Mouse (Mus musculus): ENCODE data around the gene Tdrkh.

The Tdrkh gene

DNA sequence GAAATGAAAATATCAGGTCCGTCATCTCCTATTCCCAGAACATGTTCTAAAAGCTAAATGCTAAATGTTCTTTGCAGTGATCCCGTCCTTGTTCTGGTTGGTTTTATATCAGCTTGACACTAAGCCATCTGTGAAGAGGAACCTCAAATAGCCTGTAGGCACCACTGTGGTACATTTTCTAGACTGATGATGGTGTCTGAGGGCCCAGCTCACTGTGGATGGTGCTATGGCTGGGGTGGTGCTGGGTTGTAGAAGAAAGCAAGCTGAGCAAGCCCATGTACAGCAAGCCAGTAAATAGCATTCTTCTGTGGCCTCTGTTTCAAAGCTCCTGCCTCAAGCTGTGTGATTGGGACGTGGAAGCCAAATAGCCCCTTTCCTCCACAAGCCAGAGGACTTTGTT, 44.0 kb downstream of the Tdrkh start:
- DNase-seq (ENCODE audit: low read depth, low spot score): no peak

DNA sequence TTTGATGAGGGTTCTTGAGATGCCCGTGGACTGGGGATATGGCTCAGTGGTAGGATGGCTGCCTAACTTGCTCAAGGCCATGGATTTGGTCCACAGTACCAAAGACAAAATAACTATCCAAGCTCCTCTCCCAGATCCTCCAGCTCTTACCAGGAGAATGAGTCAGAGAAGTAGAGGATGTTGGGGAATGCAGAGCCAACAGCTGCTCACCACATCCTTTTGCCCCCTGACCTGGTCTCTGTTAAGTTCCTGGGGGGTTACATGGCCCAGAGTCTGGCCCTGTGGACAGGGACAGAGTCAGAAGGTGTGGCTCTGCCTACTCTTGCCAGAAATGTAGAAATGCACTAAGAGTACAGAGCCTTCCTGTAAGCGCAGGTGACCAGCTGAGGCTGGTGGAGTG, 46.8 kb downstream of the Tdrkh start:
- no peak for DNase-seq (ENCODE audit: low read depth, low spot score)

DNA sequence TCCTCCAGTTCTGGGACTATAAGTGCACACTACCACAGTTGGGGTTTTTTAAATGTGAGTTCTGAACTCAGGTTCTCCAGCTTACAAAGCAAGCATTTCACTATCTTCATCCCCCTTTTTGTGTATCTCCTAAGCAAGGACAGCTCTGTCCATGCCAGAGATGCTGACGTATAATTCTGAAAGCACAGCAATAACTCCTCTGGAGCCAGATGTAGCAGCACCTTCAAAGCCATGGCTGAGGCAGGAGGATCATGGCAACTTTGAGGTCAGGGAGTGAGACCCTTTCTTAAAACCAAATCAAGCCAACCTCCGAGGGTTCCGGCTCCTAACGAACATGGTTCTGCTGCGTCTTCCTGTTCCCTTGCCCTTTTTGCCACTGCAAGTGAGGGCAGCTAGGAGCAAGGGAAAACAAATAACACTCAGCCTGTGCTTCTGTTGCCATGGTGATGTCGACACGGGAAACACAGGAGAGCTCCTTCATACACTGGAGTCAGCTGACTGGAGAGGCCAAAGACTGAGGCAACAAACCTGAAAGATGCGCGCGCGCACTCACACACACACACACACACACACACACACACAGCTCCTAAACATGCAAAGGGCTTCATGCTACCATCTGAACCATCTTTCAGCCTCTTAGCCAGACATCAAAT, 51.0 kb downstream of the Tdrkh start:
- no peak for DNase-seq (ENCODE audit: low read depth, low spot score)

DNA sequence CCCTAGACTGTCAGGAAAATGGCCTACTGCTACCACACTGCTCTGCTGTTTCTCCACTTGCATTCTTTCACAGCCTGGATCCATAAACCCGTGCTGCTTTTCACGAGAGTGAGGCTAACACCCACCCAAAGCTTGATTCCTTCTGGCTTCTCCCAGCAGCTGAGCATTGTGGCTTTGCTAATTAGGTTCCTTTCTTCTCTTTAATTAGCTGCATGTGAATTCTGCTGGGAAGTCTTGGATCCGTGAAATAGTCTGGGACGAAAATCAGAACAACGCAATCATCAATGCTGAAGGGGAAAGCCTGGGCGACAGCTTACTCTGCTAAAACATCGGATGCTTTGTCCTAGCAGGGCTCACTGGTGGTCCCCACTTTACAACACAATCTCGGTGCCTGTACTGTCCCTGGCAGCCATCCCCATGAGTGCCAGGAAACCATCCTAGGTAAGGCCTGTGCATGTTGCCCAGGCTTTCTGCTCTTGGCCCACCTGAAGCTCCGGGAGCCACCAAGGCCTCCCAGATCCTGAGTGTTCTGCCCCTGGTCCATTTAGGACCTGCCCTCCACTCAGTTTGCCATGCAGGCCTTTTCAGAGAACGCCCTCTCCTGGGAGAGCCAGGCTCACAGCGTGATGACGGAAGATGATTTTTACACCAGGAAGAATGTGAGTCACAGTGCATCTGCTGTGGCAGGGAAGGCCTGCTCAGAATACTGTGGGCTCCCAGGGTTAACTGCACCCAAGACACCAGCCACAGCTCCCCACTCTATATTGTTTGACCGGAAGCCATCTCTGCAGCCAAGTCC, 52.8 kb downstream of the Tdrkh start:
- DNase-seq (ENCODE audit: low read depth, low spot score): no peak

DNA sequence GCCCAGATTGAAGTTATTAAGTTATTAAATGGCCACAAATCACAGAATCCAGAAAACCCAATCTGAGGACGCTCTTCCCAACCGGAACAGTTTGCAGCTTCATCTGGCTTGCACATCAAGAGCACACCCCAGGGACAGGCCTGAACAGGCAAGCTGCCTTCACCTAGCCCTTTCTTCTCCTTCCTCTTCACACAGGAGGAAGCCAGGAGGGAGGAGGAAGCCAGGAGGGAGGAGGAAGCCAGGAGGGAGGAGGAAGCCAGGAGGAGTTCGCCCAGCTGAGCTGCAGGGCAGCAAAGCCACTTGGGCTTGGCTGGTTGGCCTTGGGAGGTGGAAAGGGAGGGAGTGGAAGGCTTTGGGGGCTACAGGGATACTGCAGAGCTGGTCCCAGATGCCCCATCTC, 55.9 kb downstream of the Tdrkh start:
- DNase-seq (ENCODE audit: low read depth, low spot score): no peak

DNA sequence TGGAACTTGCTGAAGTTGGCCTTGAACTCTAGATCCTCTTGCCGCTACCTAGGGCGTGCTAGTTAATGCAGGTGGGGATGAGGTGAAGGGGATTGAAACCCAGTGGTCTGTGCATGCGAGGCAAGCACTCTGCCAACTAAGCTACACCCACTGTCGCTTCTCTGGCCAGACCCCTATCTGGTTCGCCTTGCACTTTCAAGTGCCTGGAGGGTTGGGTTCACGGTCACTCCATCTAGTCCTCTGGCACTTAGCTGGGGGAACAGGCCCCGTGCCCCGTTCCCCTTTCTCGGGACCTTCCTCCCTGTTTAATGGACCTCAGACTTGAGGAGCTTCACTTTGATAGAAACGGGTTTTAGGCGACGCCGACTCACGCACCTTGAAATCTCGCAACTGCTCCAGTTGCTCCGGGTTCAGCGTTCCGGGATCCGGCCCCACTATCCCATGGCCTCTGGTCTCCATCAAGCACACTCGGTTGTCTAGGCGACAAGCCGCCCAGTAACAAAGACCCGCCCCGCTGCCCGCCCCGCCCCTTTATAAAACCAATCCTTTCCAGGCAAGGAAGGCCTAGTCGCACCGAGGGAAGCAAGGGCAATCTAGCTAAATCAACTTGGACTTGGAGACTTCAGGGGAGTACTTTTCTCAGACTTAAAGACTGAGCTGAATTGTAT, 59.5 kb downstream of the Tdrkh start:
- DNase-seq (ENCODE audit: low read depth, low spot score): no peak

DNA sequence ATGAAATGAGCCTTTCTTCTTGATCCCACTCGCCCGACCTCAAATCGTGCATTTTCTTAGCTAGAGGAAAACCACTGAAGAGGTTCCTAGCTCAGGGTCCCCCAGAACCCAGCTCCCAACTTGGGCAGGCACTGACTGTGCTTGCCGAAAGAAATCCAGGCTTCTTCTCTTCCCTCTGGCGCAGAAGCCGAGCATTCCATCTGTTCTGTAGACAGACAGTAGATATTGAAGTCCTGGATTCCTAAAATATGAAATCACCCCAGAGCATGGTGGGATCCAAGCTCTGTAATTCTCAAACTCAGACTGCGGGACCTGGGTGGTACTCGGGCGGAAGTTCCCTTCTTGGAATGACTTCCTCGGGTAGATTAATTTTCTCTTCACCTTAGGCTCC, 60.0 kb downstream of the Tdrkh start:
- no peak for DNase-seq (ENCODE audit: low read depth, low spot score)

DNA sequence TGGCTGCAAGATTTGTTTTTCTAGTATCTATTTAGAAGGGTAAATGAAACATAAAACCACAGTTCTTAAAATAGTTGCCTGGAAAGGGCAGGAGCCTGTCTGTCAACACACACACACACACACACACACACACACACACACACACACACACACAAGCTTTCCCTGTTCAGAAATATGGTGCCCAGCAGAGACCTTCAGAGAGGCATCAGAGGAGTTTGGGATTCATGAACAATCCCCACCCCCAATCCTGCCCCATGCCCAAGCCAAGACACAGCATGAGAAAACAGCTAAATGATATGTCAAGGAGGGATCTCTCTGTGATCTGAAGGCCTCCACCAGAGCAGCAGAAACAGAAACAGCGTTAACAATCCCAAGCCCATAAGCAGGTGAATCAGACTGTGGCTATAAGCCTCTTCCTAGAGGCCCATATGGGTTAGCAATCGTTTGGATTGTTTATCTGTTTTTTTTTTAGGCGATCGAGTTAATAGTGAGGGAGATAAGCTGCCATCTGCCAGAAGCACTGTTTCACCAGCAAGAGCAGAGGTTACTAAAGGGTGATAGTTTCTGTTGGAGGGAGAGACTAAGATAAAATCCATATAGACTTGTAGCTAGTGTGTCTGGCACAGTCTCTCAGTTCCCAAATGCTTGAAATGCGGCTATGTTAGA, 60.6 kb downstream of the Tdrkh start:
- DNase-seq (ENCODE audit: low read depth, low spot score): no peak

DNA sequence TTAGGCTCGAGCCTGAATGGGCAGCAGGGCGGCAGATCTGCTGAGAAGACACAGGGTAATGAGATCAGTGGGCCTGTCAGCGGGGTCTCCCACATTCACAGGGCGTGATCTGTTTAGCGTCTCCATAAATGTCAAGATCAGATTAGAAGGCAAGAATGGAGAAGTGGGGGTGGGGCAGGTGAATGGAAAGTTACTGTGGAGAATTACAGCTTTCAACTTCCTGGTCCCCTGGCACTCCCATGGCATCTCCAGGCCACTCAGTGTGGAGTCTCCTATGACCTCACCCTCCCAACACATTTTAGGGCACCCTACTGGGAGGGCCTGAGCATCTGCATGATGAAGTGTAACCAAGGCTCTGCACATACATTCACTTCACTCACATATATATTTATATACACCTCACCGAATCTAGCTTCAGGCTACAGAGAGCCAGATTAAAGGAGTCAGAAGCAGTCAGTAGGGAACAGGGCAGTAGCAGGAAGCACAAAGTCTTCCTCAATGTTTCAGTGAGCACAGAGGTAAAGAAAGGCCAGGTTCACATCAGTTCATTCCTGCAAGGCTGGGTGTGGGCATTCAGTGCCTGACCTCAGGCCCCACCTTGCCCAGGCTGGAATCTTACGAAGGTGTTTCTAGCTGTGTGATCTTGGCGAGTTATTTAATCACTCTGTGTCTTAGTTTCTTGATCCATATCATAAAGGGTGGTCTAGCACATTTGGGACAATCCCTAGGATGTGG, 63.4 kb downstream of the Tdrkh start:
- no peak for DNase-seq (ENCODE audit: low read depth, low spot score)

DNA sequence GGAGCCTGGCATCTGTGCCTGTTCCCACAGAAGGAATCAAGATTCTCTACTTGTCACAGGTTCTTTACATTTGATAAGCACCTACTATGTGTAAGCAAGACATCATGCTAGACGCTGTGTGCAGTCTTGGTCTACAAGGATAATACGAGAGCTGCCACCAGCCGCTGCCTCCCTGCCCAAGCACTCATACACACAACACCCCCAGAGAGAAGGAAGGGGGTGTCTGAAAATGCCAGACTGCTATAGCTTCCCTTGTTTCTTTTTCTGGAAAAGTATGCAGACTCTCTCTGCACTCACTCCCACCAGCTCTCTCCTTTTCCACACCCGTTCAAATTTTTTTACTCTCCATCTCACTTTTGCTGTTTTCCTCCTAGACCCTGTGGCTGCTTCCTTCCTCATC, 64.4 kb downstream of the Tdrkh start:
- no peak for DNase-seq (ENCODE audit: low read depth, low spot score)

DNA sequence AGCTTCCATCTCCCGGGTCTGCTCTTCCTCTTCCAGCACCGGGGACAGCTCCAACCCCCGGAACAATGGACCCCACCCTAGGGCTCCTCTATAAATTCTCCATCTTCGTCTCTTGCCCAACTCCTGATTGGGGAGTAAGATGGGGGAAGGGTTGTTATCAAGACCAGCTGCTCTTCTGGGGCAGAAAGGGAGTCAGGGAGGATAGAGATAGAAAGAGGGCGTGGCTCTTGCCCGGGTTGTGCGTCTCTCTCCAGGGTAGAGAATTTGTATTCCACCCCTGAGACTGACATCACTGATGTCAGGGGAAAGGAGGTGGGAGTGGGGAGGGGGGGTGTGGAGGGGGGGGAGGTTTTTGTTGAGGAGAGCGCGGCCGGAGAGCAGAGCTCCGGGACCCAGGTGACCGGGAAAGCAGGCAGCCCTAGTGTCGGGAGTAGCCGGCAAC, 64.9 kb downstream of the Tdrkh start, which contains the start of gene Celf3:
Celf3 (plus strand) TSS at position 315 of the 442 bp plus-strand sequence.
- no peak for DNase-seq (ENCODE audit: low read depth, low spot score)

DNA sequence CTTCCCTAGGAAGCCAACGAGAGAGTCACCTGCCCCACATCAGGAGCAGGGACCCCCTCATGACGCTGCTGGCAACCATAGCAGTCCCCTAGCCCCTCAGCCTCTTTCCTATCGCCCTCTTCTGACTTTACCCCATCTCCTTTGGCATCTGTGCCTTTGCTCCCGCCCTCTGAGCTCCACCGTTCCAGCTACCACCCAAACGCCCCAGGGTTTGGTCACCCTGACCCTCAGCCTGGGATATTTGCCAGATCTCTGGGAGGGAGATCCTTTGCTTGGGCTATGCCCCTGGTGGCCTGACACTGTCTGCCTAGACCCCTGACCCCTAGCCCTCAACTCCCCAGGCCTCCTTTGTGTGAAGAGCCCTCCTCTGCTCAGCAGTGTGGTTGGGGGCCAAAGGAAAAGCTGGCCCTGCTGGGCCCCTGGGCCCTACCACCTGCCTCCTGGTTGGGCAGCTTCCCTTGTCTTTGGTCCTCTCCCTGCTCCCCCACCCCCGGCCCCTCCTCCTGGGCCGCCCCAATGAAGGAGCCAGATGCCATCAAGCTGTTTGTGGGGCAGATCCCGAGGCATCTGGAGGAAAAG, 65.6 kb downstream of the Tdrkh start:
- no peak for DNase-seq (ENCODE audit: low read depth, low spot score)

DNA sequence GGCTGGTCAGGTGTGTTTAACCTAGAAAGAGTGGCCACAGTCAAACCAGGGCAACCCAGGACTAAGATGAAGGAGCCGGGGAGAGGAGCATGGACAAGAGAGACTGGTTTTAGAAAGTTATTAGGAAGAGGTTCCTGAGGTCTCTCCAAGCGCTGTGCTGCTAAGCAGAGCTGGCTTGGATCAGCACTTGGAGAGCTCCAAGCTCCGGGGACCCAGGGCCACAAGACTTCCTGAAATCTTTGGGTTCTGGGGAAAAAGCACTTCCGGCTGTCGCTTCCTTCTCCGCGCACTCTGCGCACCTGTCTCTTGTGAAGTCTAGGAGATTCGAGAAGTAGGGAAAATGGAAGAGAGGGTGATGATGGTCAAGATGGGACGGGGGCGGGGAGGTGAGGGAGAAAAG, 66.5 kb downstream of the Tdrkh start:
- no peak for DNase-seq (ENCODE audit: low read depth, low spot score)

DNA sequence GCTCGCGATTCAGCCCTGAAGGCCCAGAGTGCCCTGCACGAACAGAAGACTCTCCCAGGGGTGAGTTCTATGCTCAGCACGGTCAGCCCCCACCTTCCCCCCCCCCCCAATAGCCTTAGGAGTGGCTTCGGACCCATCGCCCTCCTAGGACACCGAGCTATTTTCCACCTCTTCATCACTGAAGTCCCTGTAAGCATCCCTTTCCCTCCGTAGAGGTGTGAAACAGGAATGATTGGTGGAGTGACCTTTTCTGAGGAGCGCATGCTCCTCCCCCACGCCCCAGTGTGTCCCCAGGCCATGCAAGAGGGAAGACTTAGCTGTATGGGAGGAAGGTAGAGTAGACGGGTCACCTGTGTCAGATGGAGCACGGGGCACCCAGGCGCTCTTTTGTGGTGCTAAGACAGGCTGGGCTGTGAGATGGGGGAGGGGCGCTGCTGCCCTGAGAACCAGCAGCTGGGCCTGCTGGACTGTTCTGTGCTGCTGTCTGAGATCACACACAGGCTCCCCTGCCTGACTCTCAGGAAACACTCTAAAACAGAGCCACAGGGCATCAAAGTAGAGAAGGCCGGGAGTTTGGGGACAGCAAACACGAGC, 67.3 kb downstream of the Tdrkh start, which contains the start of gene Riiad1:
Riiad1 (minus strand) TSS at position 51 of the 594 bp plus-strand sequence.
- no peak for DNase-seq (ENCODE audit: low read depth, low spot score)

DNA sequence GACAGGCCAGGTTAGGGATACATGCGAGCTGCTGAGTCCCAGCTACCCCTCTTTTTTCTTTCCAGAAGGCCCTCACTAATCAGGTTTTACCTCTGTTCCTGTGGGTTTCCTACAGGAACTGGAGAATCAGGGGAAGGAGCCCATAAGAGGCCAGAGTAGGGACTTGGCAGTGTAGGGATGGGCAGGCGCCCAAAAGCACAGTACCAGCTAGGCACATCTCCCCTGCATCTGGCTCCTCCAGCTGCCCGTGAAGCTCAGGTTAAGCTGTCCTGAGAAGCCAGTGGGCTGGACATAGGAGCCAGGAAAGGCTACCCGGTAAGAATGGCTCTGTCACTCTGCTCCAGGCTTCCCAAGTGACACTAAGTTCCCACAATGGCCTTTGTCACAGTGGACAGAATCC, 68.4 kb downstream of the Tdrkh start:
- no peak for DNase-seq (ENCODE audit: low read depth, low spot score)

DNA sequence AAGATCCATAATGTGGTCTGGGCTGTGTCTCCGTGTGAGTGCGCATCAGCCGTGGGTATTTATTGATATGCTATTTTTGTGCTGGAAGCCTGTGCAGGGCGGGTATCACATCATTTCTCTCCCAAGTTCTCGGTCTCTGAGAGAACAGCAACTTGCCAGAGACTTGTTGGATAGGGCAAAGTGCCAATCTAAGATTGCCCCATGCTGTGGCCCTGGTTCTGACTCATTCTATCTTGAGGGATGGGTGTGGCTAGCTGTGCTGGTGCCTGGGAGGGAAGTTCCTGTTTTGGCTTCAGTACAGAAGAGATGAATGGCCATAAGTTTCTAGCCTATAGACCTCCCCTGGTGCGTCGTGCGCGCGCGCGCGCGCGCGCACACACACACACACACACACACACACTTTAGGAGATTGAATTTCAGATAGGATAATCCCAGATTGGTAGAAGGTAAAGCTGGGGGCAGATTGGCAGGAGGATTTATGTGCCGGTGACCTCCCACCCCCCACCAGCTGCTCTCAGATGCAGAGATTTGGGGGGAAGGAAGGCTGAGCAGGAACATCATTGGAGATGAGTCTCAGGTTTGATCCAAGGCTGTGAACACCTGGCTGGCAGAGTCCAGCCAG, 69.8 kb downstream of the Tdrkh start:
- DNase-seq (ENCODE audit: low read depth, low spot score): no peak

DNA sequence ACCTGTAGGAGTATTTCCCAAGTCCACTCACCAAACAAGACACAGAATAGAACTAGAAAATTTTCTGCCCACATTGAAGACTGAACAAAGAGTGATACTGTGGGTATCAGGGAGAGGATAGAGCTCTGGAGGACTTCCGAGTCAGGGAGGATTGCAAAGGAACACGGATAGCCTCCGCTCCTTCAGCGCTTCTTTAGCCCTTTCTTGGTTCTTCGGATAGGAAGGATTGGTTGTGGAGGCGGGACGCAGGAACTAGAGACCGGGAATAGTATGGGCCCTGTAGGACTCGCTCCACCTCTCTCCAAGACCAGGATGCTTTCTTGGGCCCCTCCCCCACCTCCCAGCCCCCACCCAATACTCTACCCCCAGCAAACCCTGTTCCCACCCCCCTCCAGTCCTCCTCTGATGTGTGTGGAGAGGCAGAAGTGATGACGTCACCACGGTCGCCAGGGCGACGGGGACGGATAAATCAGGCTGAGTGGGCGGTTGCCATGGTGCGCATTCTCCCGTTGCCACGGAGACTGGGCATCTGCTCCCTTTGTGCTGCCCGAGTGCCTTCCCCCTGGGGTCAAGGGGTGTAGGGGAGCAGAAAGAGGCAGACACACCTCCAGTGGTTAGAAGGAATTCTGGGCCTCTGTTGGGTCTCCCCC, 70.8 kb downstream of the Tdrkh start:
- no peak for DNase-seq (ENCODE audit: low read depth, low spot score)

Data from c-Kit-negative CD71-positive TER-119-positive erythroid progenitor cells, embryonic 14.5 days (primary cell).